Mouse (Mus musculus): ENCODE data around the gene Ankrd31.
"Not testable (repeated sequence)": the region's sequence is repeated elsewhere in the genome, so short reads cannot be mapped to it uniquely, and the experiment has no call there.

DNA sequence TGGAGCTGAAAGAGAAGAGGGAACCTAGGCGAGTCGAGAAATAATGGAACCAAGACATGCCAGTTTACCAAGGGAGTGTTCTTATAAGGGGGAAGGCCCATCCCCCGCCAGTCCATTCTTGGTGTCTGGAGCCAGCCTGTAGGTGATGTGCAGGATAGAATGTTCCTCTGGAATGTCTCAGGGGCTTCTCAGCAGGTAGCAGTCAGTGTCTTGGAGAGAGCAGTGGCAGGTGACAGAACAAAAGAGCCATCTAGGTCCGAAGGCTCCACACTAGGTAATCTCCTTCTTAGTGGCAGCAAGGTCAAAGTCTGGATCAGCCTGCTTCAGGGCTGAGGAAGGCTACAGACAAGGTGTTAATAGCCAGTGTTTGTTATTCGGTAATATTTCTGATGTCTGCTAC, 38.0 kb downstream of the Ankrd31 start:
- TF ChIP-seq CTCF (IDR thresholded peaks at IDR 0.05; ENCODE audit: insufficient read depth, low read length); POLR2A (IDR thresholded peaks at IDR 0.05; ENCODE audit: borderline replicate concordance, extremely low read depth, low read depth, low read length): not testable (repeated sequence)

Measured in lung, adult 2 months (tissue).